Mouse (Mus musculus) liver, adult 2 months (tissue): ENCODE results near the gene St5. TPM values are rescaled to one million over a fixed set of nuclear protein-coding genes. Genes with fewer than 3 reads are reported as not detected.

Experiments
- DNase-seq: peaks from one replicate; pipeline ENCODE4 v3.0.0-alpha.2; 2011; ENCODE audit warnings: low read depth, low spot score; ENCODE audit errors: extremely low read depth
- H3K27ac ChIP-seq: fragments of 200-500 bp; replicated peaks from 2 replicates; pipeline ENCODE4 v1.5.1; 2012; ENCODE audit warnings: low read depth, mild to moderate bottlenecking, control low read depth, inconsistent platforms, low read length; ENCODE audit not compliant: insufficient read depth
- H3K27me3 ChIP-seq: fragments of 200-500 bp; 2 replicates; pipeline ENCODE4 v1.6.1; 2012; ENCODE audit warnings: mild to moderate bottlenecking, moderate library complexity, low read length, inconsistent platforms; ENCODE audit not compliant: control insufficient read depth, insufficient read depth
- H3K36me3 ChIP-seq: fragments of 200-500 bp; 2 replicates; pipeline ENCODE4 v1.6.1; 2012; ENCODE audit warnings: low read length, inconsistent platforms; ENCODE audit not compliant: control insufficient read depth, insufficient read depth
- H3K4me1 ChIP-seq: fragments of 200-500 bp; 2 replicates; pipeline ENCODE4 v1.6.1; 2011; ENCODE audit warnings: low read length; ENCODE audit not compliant: control insufficient read depth, insufficient read depth
- H3K4me3 ChIP-seq: fragments of 200-500 bp; 2 replicates; pipeline ENCODE4 v1.5.1; 2011; ENCODE audit warnings: low read depth, mild to moderate bottlenecking, control low read depth, low read length, moderate library complexity; ENCODE audit not compliant: insufficient read depth
- H3K79me2 ChIP-seq: fragments of 200-500 bp; 2 replicates; pipeline ENCODE4 v1.6.1; 2012; ENCODE audit warnings: inconsistent platforms, mild to moderate bottlenecking, low read length, moderate library complexity; ENCODE audit not compliant: control insufficient read depth, insufficient read depth
- H3K9ac ChIP-seq: fragments of 200-500 bp; 2 replicates; pipeline ENCODE4 v1.6.1; 2012; ENCODE audit warnings: low read depth, mild to moderate bottlenecking, control low read depth, inconsistent platforms, low read length
- CTCF ChIP-seq: fragments of 200-500 bp; IDR thresholded peaks from 2 replicates; pipeline ENCODE4 v1.5.1; 2011; ENCODE audit warnings: low read depth, low read length, control low read depth
- POLR2A ChIP-seq: fragments of 200-500 bp; IDR thresholded peaks from 2 replicates; pipeline ENCODE4 v1.6.1; 2011; ENCODE audit warnings: low read length, control low read depth; ENCODE audit not compliant: insufficient read depth; ENCODE audit errors: extremely low read depth
- WGBS: fragments of 180-500 bp; shearing (Covaris S2); methylation state at CpG from one replicate; pipeline ENCODE4 v1.1.7; 2018; 5-methylcytosine and 5-hydroxymethylcytosine counted together
- polyA plus RNA-seq: library from polyadenylated mRNA; depleted of rRNA; stranded (reverse); fragments of >200 nt; gene quantifications from 2 replicates; pipeline ENCODE4 v1.2.3, GENCODE M21; 2012
- total RNA-seq: library from RNA; depleted of rRNA; stranded (reverse); fragments of >200 nt; gene quantifications from 2 replicates; pipeline ENCODE4 v1.2.3, GENCODE M21; 2014

St5 gene
- total and polyA plus RNA-seq, 2 experiments: 8.3 to 36.4 TPM

GRCm38 (mm10) chr7:109516500-109516899 lies 186.9 kb downstream of the St5 start:
- WGBS: 88% methylated on average over 3 of the region's 3 CpGs
- H3K79me2 ChIP-seq: peaks cover 10% of the 10 kb centered on the region; the same call in 1 of the 2 replicates
- peaks cover 10% of the 10 kb centered on the region for H3K36me3 ChIP-seq
- peaks cover 12% of the 10 kb centered on the region for H3K4me1 ChIP-seq
- H3K27me3 ChIP-seq: no peaks in the 10 kb centered on the region
- TF ChIP-seq CTCF: no peak
- TF ChIP-seq POLR2A: no peak
- H3K27ac ChIP-seq: no peak overlapping the region
- H3K4me3 ChIP-seq: no peak overlapping the region
- no peak overlapping the region for H3K9ac ChIP-seq
- DNase-seq: no peak

DNA sequence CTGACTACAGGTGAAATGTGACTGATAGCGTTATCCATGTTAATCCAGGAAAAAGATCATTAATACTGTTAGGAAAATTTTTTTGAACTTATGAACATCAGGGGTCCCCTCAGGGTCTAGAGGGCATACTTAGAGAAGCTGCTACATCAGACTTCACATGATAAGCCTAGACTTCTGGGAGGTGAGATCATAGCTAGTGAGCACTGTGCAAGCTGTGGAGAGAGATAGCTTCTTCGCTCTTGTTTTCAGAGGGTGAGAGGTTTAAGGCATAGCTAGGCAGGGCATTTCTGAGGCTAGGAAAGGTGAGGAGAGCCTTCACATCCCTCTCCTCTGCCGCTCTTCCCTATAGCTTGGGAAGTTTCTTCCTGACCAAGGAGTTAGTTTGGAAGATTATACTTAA lies 191.6 kb downstream of the St5 start:
- Histone ChIP-seq H3K36me3 (no peaks in the 10 kb centered on the region), H3K4me3 (no peak overlapping the region), H3K9ac (no peak overlapping the region), H3K79me2 (no peaks in the 10 kb centered on the region), H3K27ac (no peak overlapping the region), H3K27me3 (no peaks in the 10 kb centered on the region), H3K4me1 (no peaks in the 10 kb centered on the region)
- no peak for DNase-seq
- WGBS: 94% methylated on average over 3 of the region's 3 CpGs
- no peak for TF ChIP-seq POLR2A
- no peak for TF ChIP-seq CTCF

DNA sequence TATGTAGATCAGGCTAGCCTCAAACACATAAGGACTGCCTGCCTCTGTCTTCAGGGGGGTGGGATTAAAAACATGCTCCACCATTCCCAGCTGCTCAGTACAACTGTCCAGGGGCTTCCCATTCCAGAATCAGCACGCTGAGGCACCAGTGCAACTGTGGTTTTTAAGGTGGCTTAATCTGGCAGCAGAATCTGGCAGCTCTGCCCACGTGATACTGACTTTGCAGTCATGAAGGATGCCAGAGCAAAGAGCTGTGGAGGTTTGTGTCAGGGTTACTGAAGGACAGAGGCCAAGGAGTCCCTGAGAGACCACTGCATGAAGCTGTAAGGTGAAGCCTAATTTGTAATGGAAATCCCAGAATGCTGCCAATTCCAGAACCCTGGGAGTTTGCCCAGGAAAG lies 192.6 kb downstream of the St5 start:
- TF ChIP-seq POLR2A (no peak), CTCF (no peak)
- Histone ChIP-seq H3K27ac (no peak overlapping the region), H3K27me3 (no peaks in the 10 kb centered on the region), H3K36me3 (no peaks in the 10 kb centered on the region), H3K4me1 (no peaks in the 10 kb centered on the region), H3K4me3 (no peak overlapping the region), H3K9ac (no peak overlapping the region), H3K79me2 (no peaks in the 10 kb centered on the region)
- DNase-seq: no peak
- WGBS: 82% methylated on average over 2 of the region's 2 CpGs

- no peak for DNase-seq
- Histone ChIP-seq H3K27ac (no peak within 1 kb of the TSS), H3K4me1 (no peaks in the 10 kb centered on the region), H3K79me2 (no peaks in the 10 kb centered on the region), H3K27me3 (no peaks in the 10 kb centered on the region), H3K4me3 (no peak within 1 kb of the TSS), H3K9ac (no peak within 1 kb of the TSS), H3K36me3 (no peaks in the 10 kb centered on the region)
- TF ChIP-seq CTCF (no peak), POLR2A (no peak)
- WGBS: 87% methylated on average over 4 of the region's 4 CpGs
Observed at GRCm38 (mm10) chr7:109508034-109508433, 195.4 kb downstream of the St5 start, which contains the start of gene Trim66. TSS of gene Trim66 (minus strand) at chr7:109508134.

DNA sequence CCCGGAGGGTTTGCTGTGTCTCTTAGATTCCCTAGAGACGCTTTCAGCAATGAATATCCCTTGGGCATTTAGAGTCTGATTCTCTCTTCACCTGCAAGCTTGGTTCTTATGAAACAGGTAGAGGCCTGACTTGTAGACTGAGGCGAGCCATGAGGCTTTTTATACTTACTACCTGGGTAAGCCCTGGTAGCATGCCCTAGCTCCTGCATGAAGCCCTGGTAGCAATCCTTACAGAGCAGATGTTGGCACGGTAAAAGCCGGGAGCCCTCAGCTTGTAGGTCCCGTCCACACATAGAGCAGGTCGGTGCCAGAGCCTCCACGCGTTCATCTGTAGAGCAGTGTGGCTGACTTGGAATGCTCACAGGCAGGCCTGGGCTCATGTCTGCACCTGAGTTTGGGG lies 195.8 kb downstream of the St5 start:
- no peaks in the 10 kb centered on the region for H3K36me3 ChIP-seq
- no peaks in the 10 kb centered on the region for H3K4me1 ChIP-seq
- no peaks in the 10 kb centered on the region for H3K27me3 ChIP-seq
- no peaks in the 10 kb centered on the region for H3K79me2 ChIP-seq
- 65% methylated on average over 9 of the region's 9 CpGs for WGBS
- no peak for TF ChIP-seq POLR2A
- no peak for TF ChIP-seq CTCF
- H3K4me3 ChIP-seq: no peak overlapping the region
- no peak overlapping the region for H3K27ac ChIP-seq
- H3K9ac ChIP-seq: no peak overlapping the region
- DNase-seq: no peak

- 29% methylated on average over 8 of the region's 8 CpGs for WGBS
- H3K9ac ChIP-seq: no peak overlapping the region
- H3K27me3 ChIP-seq: no peaks in the 10 kb centered on the region
- TF ChIP-seq CTCF (no peak), POLR2A (no peak)
- H3K27ac ChIP-seq: no peak overlapping the region
- no peaks in the 10 kb centered on the region for H3K36me3 ChIP-seq
- H3K4me3 ChIP-seq: no peak overlapping the region
- no peaks in the 10 kb centered on the region for H3K79me2 ChIP-seq
- no peak for DNase-seq
- no peaks in the 10 kb centered on the region for H3K4me1 ChIP-seq
Observed at GRCm38 (mm10) chr7:109507119-109507518, 196.3 kb downstream of the St5 start.
